Mouse (Mus musculus) lung, postnatal 36 days (tissue): ENCODE results near the gene C530008M17Rik.

ENCODE experiments used
- DNase-seq: peaks from one replicate; pipeline ENCODE4 v3.0.0; 2022; ENCODE audit warnings: mixed read lengths

Gene C530008M17Rik

DNA sequence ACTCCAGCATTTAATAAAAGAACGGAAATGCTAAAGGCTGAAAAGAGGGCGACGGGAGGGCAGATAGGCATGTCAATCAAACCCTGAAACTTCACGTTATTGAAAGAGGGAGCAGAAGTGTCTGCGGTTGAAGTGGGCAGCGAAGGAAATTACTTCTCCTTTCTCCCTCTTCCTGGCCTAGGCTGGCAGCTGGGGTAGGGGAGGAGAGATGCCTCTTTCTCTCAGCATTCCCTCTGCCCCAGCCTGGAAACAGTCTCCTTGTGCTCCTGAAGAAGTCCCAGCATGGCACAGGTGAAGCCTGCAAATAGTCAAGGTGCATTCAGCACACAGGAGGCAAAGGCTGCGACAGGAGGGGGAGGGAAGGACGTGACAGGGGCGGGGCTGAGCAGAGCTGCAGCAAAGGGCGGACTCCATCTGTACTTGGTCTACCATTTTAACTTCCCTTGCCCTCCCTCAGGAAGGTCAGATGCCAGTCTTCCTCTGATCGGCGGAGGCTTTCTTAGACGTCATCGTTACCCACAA, 122.8 kb downstream of the C530008M17Rik start:
- peak; percentile 30 for DNase-seq

GRCm38 (mm10) chr5:76781943-76782342, 125.6 kb downstream of the C530008M17Rik start:
- no peak for DNase-seq

- no peak for DNase-seq
Measured at GRCm38 (mm10) chr5:76782414-76783103, 126.2 kb downstream of the C530008M17Rik start.

- no peak for DNase-seq
Measured at GRCm38 (mm10) chr5:76783104-76783441, 126.8 kb downstream of the C530008M17Rik start.

GRCm38 (mm10) chr5:76784151-76784723, 127.9 kb downstream of the C530008M17Rik start:
- no peak for DNase-seq

DNA sequence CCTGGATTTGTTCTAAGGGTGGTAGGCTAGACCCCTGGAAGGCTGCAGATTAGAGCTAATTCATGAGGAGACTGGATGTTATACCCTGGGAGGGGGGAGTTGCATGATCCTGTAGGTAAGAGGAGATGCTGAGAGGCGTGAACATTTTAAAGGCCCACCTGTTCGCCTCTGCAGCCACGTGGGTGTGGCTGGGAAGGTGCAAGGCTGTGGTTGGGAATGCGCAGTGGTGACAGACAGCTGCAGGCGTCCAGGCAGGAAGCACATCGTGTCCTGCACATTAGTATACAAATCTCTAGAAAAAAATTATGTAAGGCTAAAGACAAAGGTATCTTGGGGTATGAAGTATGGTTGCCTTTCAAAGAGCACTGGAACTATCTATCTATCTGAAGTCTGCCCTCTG, 128.7 kb downstream of the C530008M17Rik start:
- DNase-seq = no peak

- no peak for DNase-seq
Measured at GRCm38 (mm10) chr5:76789881-76790280, 133.6 kb downstream of the C530008M17Rik start.

DNA sequence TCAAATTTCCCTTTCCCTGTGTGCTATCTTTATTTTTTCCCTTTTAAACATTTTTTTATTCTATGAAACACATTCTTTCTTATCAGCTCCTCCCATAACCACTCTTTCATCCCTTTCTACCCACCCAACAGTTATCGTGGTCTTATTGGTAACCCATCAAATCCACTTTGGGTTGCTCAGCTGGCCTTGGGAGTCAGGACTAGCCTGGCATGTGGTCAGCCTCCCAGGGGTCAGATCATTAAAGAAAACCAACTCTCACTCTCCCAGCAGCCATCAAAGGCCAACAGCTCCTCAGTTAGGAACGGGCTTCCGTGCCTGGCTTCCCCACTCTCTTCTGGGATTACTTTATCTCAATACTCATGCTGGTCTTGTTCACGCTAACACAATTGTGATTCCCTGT, 135.0 kb downstream of the C530008M17Rik start:
- DNase-seq = no peak

DNA sequence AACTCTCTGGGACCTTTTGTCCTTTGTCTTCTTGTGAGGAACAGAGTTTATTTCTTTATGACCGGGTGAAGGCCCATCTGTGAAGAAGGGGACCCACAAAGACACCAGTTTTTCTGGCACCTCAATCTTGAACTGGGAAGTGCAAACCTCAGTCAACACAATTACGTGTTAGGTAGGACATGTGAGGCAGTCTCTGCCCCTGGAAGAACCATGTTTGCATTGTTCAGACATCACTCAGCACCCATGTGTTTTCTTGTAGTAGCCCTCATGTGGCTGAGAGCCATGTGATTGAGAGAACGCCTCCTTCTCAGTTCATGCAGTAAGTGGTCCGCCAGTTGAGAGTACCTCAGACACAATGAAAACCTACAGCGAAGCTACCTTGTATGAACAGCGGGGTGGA, 136.4 kb downstream of the C530008M17Rik start:
- DNase-seq = no peak

DNA sequence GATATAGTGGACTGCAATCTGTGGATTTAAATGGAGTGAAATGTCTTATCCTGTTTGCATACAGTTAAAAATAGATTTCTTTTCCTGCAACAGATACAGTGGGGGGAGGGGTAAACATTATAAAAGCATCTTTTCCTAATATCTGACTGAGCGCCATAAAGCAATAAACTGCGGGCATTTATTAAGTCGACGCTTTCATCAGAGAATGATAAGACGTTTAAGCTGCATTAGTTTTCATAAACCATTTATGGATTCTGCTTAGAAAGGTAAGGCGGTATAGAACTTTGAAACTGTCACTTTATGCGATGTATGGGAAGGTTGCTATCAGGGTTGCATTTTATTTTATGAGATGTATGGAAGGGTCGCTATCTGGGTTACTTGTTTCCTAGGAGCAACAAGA, 141.7 kb downstream of the C530008M17Rik start:
- DNase-seq = no peak

DNA sequence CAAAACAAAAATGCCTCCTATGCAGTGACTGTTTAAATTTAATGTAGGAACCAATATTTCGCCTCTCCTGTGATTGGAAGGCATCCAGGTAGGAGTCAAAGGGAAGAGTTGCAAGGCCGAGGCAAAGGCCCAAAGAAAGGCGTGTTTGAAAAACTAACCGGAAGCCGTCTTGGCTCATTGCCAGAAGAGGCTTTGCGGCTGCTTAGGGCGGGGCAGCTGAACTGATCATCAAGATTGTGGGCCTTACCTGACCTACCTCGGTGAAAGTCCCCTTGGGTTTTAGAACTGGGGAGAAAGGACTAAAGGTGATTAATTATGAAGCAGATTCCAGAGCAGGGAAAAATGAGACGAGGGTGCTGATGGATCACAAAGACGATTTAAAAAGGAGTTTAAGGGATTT, 143.2 kb downstream of the C530008M17Rik start:
- DNase-seq = peak; percentile 12

GRCm38 (mm10) chr5:76809031-76809430, 152.7 kb downstream of the C530008M17Rik start:
- no peak for DNase-seq

- DNase-seq = no peak
Measured at GRCm38 (mm10) chr5:76815035-76815434, 158.7 kb downstream of the C530008M17Rik start.

DNA sequence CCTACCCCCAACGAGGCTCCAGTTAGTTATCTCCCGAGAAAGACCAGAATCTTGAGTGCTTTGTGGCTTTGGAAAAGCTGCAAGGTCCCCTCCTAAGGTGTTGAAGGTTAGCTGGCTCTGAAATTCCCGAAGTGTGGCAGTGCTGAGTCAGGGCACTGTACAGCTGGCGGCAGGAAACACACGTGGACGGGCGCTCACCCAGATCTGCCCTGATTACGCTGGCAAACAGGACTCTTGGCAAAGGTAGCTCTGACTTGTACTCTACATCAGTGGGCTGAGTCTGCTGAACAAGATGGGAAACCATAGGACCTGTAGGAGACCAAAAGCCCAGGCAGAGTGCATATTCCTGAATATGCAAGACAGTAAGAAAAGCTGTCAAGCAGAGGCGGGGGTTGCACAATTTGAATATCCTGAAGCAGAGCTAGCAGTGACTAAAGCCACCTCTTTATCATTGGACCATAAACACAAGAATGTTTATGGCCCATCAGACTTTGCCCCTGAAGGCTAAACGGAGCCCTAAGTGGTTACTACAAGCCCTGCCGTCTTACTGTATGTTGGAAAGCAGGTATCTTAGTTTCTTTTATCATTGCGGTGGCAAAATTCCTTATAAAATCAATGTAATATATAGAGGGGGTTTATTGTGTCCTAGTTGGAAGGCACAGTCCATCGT, 159.6 kb downstream of the C530008M17Rik start:
- DNase-seq = peak; percentile 42

GRCm38 (mm10) chr5:76816748-76817147, 160.4 kb downstream of the C530008M17Rik start:
- no peak for DNase-seq

- no peak for DNase-seq
Measured at GRCm38 (mm10) chr5:76817678-76818077, 161.4 kb downstream of the C530008M17Rik start.

GRCm38 (mm10) chr5:76818807-76819206, 162.5 kb downstream of the C530008M17Rik start:
- DNase-seq = no peak

- no peak for DNase-seq
Measured at GRCm38 (mm10) chr5:76822097-76822496, 165.8 kb downstream of the C530008M17Rik start.

DNA sequence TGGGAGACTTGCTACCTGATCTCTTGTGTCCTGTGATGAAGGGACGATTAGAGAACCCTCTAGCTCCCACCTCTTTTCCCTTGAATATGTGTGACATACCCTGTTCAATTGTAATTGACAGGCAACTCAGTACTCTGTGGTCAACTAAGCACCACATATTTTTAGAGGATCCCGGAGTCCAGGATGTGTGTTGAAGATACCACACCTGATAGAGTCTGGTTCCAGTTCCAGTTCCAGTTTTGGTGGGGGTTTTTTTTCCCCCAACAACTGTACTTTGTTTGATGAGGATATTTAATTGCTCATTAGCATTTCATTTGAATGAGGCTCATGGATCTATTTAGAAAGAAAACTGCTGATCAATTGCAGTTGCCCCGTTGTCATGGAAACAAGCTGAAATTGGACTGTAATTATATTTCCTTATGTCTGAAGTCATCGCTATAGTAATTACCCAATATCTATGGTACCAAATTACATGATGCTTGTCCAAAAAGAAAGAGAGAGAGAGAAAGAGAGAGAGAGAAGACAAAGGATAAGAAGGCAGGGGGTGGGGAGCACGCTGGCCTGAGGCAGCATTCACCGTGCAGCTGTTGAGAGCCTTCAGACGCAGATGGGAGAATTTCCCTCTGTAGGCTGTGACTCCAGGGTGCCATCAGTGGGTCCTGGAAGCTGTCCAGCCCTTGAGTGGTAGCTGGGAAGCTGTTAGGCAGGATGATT, 172.4 kb downstream of the C530008M17Rik start:
- no peak for DNase-seq

DNA sequence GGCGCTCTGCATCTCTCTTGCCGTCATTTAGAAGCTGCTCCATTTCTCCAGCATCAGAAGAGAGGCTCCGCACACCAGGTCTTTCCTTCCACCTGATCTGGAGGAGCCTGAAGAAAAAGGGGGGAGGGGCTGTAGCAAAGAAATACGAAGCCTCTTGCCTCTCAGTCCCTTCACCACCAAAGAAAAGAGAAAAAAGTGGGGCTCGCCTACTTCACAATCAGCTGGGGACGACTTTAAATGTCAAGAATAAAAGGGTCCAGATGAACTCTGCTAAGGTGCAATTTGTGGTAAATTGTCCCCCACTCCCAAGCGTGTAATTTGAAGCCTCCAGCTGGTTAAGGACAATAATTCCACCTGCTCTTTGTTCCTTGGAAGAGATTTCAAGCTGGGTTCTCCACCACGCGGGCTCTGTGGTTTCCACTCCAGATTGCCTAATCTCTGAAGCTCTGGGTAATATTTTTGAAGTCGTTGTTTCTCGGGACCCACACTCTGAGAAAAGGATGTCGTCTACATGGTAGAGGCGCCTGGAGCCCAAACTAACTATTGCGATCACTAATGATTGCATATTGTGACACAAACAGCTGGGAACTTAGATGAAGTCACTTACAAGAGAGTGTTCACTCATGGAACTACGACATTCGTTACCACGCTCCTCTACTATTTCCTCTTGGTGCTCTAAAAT, 176.4 kb downstream of the C530008M17Rik start:
- DNase-seq = no peak

GRCm38 (mm10) chr5:76837018-76837417, 180.7 kb downstream of the C530008M17Rik start:
- DNase-seq = no peak

- DNase-seq = no peak
Measured at GRCm38 (mm10) chr5:76839786-76840185, 183.5 kb downstream of the C530008M17Rik start.

DNA sequence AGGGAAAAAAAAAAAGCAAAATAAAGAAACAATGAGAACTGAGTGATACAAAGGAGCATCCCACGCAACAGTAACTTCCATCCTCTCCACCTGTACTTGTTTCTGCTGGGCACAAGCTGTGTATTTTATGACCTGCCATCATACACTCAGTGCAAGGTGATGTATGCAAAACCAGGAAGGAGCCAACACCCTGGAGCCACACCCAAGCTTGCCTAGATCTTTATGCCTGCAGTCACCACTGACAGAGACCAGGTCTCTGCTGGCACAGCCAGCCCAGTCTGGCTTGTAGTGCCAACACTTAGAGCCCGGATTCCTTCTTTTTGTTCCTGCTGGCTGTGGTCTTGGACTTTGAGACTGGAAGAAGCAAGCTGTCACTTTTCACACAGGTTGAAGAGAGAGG, 185.5 kb downstream of the C530008M17Rik start:
- no peak for DNase-seq
